ENCODE assay signal across 8 mouse cellular contexts in genomic region chr3:110250839-110251700, GRCm38 (mm10). TPM values are rescaled to one million over a fixed set of nuclear protein-coding genes. Genes with fewer than 3 reads are reported as not detected.
DNase-seq lines count a peak whose midpoint lies in the region; ATAC-seq and TF ChIP-seq lines count a peak whose summit lies in the region.

Prmt6 (minus strand) TSS chr3:110250998.

- peak; percentile 89 for DNase-seq in CD4-positive helper T cell, adult 2 months (ENCODE audit: low read depth, low spot score)
- peak; percentile 94 for DNase-seq in heart, adult 8-10 months (ENCODE audit: low spot score)
- DNase-seq in kidney, adult 8-10 months: peak; percentile 88 to 91
- peak; percentile 95 for DNase-seq in midbrain, embryonic 14.5 days
- peak; percentile 77 to 88 for DNase-seq in spleen, postnatal 4 days (ENCODE audit: low spot score in 2 of 2)

- H3K36me3 ChIP-seq in embryonic facial prominence, embryonic 15.5 days: peaks cover 16% of the 10 kb centered on the region
- peaks cover 21% of the 10 kb centered on the region for H3K36me3 ChIP-seq in limb, embryonic 12.5 days
- H3K36me3 ChIP-seq in midbrain, embryonic 14.5 days (ENCODE audit: control insufficient read depth, insufficient read depth, low read length): peaks cover 17% of the 10 kb centered on the region

- peak within 1 kb of the TSS; percentile 88 for H3K4me3 ChIP-seq in bone marrow macrophage, adult 2 months (ENCODE audit: insufficient read depth, low read length)
- H3K4me3 ChIP-seq in embryonic facial prominence, embryonic 15.5 days (replicated peaks): peak within 1 kb of the TSS; percentile 94
- peak within 1 kb of the TSS; percentile 94 for H3K4me3 ChIP-seq in limb, embryonic 12.5 days (replicated peaks)
- H3K4me3 ChIP-seq in midbrain, embryonic 14.5 days (replicated peaks; ENCODE audit: low read depth, low read length): peak within 1 kb of the TSS; percentile 96

- ATAC-seq in embryonic facial prominence, embryonic 15.5 days (ENCODE audit: insufficient number of reproducible peaks, low FRiP score, low TSS enrichment, low read depth): peak; percentile 92
- peak; percentile 93 for ATAC-seq in limb, embryonic 12.5 days (ENCODE audit: insufficient number of reproducible peaks, insufficient read depth, low FRiP score, low TSS enrichment, low read depth)
- ATAC-seq in midbrain, embryonic 14.5 days (ENCODE audit: low FRiP score, low TSS enrichment): peak; percentile 93

- H3K4me2 ChIP-seq in embryonic facial prominence, embryonic 15.5 days (replicated peaks): peak within 1 kb of the TSS; percentile 74
- H3K4me2 ChIP-seq in limb, embryonic 12.5 days: peak within 1 kb of the TSS; percentile 83
- peak within 1 kb of the TSS; percentile 59 for H3K4me2 ChIP-seq in midbrain, embryonic 14.5 days (ENCODE audit: low read length)

- H3K27ac ChIP-seq in bone marrow macrophage, adult 2 months (ENCODE audit: insufficient read depth, low read depth, low read length): peak within 1 kb of the TSS; percentile 28
- H3K27ac ChIP-seq in embryonic facial prominence, embryonic 15.5 days (replicated peaks): peak within 1 kb of the TSS; percentile 94
- peak within 1 kb of the TSS; percentile 97 for H3K27ac ChIP-seq in limb, embryonic 12.5 days
- peak within 1 kb of the TSS; percentile 97 for H3K27ac ChIP-seq in midbrain, embryonic 14.5 days (replicated peaks; ENCODE audit: low read depth, low read length)

- H3K4me1 ChIP-seq in bone marrow macrophage, adult 2 months (ENCODE audit: control insufficient read depth, insufficient read depth, low read length): peaks cover 7% of the 10 kb centered on the region
- peaks cover 15% of the 10 kb centered on the region for H3K4me1 ChIP-seq in embryonic facial prominence, embryonic 15.5 days
- H3K4me1 ChIP-seq in limb, embryonic 12.5 days (replicated peaks): peaks cover 3% of the 10 kb centered on the region; the same call in 1 of the 2 replicates
- H3K4me1 ChIP-seq in midbrain, embryonic 14.5 days (ENCODE audit: control insufficient read depth, insufficient read depth, low read length): peaks cover 26% of the 10 kb centered on the region

- H3K27me3 ChIP-seq in embryonic facial prominence, embryonic 15.5 days: no peaks in the 10 kb centered on the region
- H3K27me3 ChIP-seq in limb, embryonic 12.5 days: no peaks in the 10 kb centered on the region
- no peaks in the 10 kb centered on the region for H3K27me3 ChIP-seq in midbrain, embryonic 14.5 days (ENCODE audit: control insufficient read depth, insufficient read depth, low read length)

- TF ChIP-seq POLR2A in bone marrow macrophage, adult 2 months (IDR thresholded peaks at IDR 0.05; ENCODE audit: borderline replicate concordance, low read depth, low read length): no peak

- WGBS in embryonic facial prominence, embryonic 15.5 days: 17% methylated on average over 37 of the region's 38 CpGs
- 19% methylated on average over 38 of the region's 38 CpGs for WGBS in limb, embryonic 12.5 days
- WGBS in midbrain, embryonic 14.5 days: 20% methylated on average over 37 of the region's 38 CpGs

- H3K9me3 ChIP-seq in embryonic facial prominence, embryonic 15.5 days (replicated peaks): no peaks in the 10 kb centered on the region
- H3K9me3 ChIP-seq in limb, embryonic 12.5 days: no peaks in the 10 kb centered on the region
- H3K9me3 ChIP-seq in midbrain, embryonic 14.5 days (ENCODE audit: control insufficient read depth, low read length): no peaks in the 10 kb centered on the region

- TF ChIP-seq CTCF in bone marrow macrophage, adult 2 months (IDR thresholded peaks at IDR 0.05; ENCODE audit: low read depth, low read length): no peak

- H3K9ac ChIP-seq in embryonic facial prominence, embryonic 15.5 days: peak within 1 kb of the TSS; percentile 90
- H3K9ac ChIP-seq in limb, embryonic 12.5 days (replicated peaks): peak within 1 kb of the TSS; percentile 98
- peak within 1 kb of the TSS; percentile 97 for H3K9ac ChIP-seq in midbrain, embryonic 14.5 days (replicated peaks; ENCODE audit: low read length)

RNA-seq across cellular contexts. Expression of gene Prmt6, which starts in this region (rescaled TPM):
- polyA plus RNA-seq in bone marrow macrophage, adult 2 months (2012; ENCODE audit: insufficient read depth, insufficient read length, missing spikeins): 6.2 TPM in 2 replicates
- polyA plus RNA-seq in embryonic facial prominence, embryonic 15.5 days (2015; fragmentation: Nextera tagmentation; extraction: Ambion mirVana): 19.8 and 21.6 TPM in 2 replicates
- 1 to 10 TPM; 2.6 to 3.8 (median 3.1) TPM for total RNA-seq in heart, adult 8-10 months (2022)
- 34.2 and 37.8 TPM in 2 replicates for polyA plus RNA-seq in limb, embryonic 12.5 days (2016; fragmentation: Nextera tagmentation; extraction: Ambion mirVana)
- polyA plus RNA-seq in midbrain, embryonic 14.5 days (2014; fragmentation: Nextera tagmentation; extraction: Ambion mirVana): 24.5 and 29.2 TPM in 2 replicates

Comparison
In these comparisons a context has a peak if more than half of its experiments do, and no peak if none do; other contexts are left out.
1. Peak in every context shown above with its lines: DNase-seq, ATAC-seq, H3K4me3 ChIP-seq and H3K27ac ChIP-seq.
2. H3K27ac ChIP-seq: peak in every context shown above with its lines; median percentile 97 in limb, embryonic 12.5 days; 97 in midbrain, embryonic 14.5 days; 94 in embryonic facial prominence, embryonic 15.5 days; 28 in bone marrow macrophage, adult 2 months.